Mouse (Mus musculus) layer of hippocampus, postnatal 25 days (tissue): ENCODE measurements around the gene Gm45015. TPM values are rescaled to one million over a fixed set of nuclear protein-coding genes. Genes with fewer than 3 reads are reported as not detected.

Experiments used
- total RNA-seq, 2 experiments: library from RNA; stranded (reverse); gene quantifications; 2 replicates each; pipeline ENCODE4 v1.2.3; 2021

Gene Gm45015
- total RNA-seq, 2 experiments from 2014 or later: not detected

Other genes with a start within 250 kb of the Gm45015 start
- 1 to 10 TPM; 2.0 to 3.4 TPM for gene Xlr3a, start 239.7 kb downstream of the Gm45015 start, total RNA-seq
- gene Gm14685, start 219.8 kb downstream of the Gm45015 start, total RNA-seq: 1 to 10 TPM; 2.9 to 3.1 TPM
- not detected for gene Xlr5b, start 188.0 kb downstream of the Gm45015 start, total RNA-seq
- gene DXBay18, start 187.4 kb downstream of the Gm45015 start, total RNA-seq: 1 to 10 TPM in 1 of 2 experiments, under 1 TPM in 1; 0.63 to 1.3 TPM
- gene Spin2d, start 159.9 kb downstream of the Gm45015 start, total RNA-seq: not detected
- gene Xlr3b, start 144.6 kb downstream of the Gm45015 start, total RNA-seq: 10 to 100 TPM in 1 of 2 experiments, 1 to 10 TPM in 1; 5.5 to 14.6 TPM
- gene Xlr4b, start 122.5 kb downstream of the Gm45015 start, total RNA-seq: 1 to 10 TPM in 1 of 2 experiments, under 1 TPM in 1; 0.84 to 1.4 TPM
- 10 to 100 TPM; 15.0 to 16.0 TPM for gene F8a, start 108.5 kb downstream of the Gm45015 start, total RNA-seq
- 1 to 10 TPM in 1 of 2 experiments, under 1 TPM in 1; 0.37 to 1.4 TPM for gene Xlr4c, start 93.7 kb downstream of the Gm45015 start, total RNA-seq
- under 1 TPM in 1 of 2 experiments, not detected in 1; 0.76 TPM for gene Xlr3c, start 71.5 kb downstream of the Gm45015 start, total RNA-seq
- not detected for gene Xlr5a, start 43.9 kb downstream of the Gm45015 start, total RNA-seq
- not detected for gene Xlr5c, start 43.9 kb downstream of the Gm45015 start, total RNA-seq
- gene Zfp275, start 5.8 kb upstream of the Gm45015 start, total RNA-seq: 10 to 100 TPM; 11.2 to 12.2 TPM
- under 1 TPM in 1 of 2 experiments, not detected in 1; 0.16 TPM for gene Gm18336, start 61.9 kb upstream of the Gm45015 start, total RNA-seq
- 1 to 10 TPM; 1.6 to 3.1 TPM for gene Zfp92, start 74.3 kb upstream of the Gm45015 start, total RNA-seq
- gene Trex2, start 98.5 kb upstream of the Gm45015 start, total RNA-seq: not detected
- gene Haus7, start 122.2 kb upstream of the Gm45015 start, total RNA-seq: 1 to 10 TPM; 6.9 to 7.5 TPM
- gene Bgn, start 146.8 kb upstream of the Gm45015 start, total RNA-seq: 10 to 100 TPM; 16.7 to 17.4 TPM
- gene Atp2b3, start 166.2 kb upstream of the Gm45015 start, total RNA-seq: 100 to 1,000 TPM; 145 to 149 TPM